Mouse (Mus musculus): ENCODE measurements around the gene Myo6. TPM values are rescaled to one million over a fixed set of nuclear protein-coding genes. Genes with fewer than 3 reads are reported as not detected.

Myo6 gene
- 1.8 and 2.7 TPM in 2 replicates for total RNA-seq (2023)

DNA sequence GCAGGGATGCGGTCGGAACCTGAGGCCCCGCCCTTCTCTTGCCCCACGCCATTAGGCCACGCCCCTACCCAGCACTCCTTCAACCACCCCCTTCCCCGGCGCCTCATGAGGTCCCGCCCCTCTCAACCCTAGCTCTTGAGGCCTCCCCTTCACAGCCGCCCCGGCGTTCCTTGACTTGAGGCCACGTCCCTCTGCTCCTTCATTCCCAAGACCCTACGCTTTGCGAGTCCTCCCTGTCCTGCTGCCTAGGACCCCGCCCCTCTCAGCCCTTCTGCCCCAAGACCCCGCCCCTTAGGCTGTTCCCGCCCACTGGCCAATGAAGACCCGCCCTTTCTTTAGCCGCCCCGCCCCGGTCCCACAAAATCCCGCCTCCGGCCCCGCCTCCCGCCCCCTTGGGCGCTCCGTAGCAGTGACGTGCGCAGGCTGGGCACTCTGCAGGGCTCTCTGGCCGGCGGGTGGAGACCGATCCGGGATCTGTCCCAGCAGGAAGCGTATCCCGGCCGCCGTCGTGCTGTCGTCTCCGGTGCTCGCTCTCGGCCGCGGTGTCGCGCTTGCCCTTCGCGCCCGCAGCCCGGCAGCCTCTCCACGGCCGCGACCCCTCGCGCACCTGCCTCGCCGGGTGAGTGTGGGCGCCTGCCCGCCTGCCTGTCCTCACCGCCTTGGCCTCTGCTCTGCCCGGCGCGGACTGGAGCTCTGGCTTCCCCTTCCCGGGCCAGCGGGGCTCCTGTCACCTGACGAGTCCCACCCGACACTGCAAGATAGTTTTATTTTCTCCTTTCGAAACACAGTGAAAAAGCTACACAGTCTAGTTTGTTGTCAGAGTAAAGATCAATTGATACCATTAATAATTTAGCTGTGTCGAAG lies at the start of gene Myo6:
Gene Myo6 (plus strand): TSS at position 421 of the 864 bp plus-strand sequence.

Other genes with a start within 250 kb of the Myo6 start
- 0.13 TPM in 1 of 2 replicates, not detected in the other for gene Filip1, start 152.2 kb upstream of the Myo6 start, total RNA-seq (2023)
- gene Senp6, start 98.1 kb upstream of the Myo6 start, total RNA-seq (2023): 104 and 157 TPM in 2 replicates